Comparison of ENCODE assay signal across 8 mouse cellular contexts in genomic region chrX:134585103-134586002, GRCm38 (mm10). TPM values are rescaled to one million over a fixed set of nuclear protein-coding genes. Genes with fewer than 3 reads are reported as not detected.
DNase-seq lines count a peak whose midpoint lies in the region; ATAC-seq lines count a peak whose summit lies in the region.

Gene Rpl36a, plus strand, starts transcription at chrX:134585654.

- peak within 1 kb of the TSS; percentile 77 for H3K27ac ChIP-seq in lung, embryonic 16.5 days (ENCODE audit: low read length)

- peak within 1 kb of the TSS; percentile 59 for H3K4me2 ChIP-seq in lung, embryonic 16.5 days (ENCODE audit: low read depth, low read length)

- peak within 1 kb of the TSS; percentile 61 for H3K4me3 ChIP-seq in lung, embryonic 16.5 days (ENCODE audit: low read length)

- H3K9ac ChIP-seq in lung, embryonic 16.5 days (ENCODE audit: low read length), result peak within 1 kb of the TSS; percentile 77

- WGBS in lung, embryonic 16.5 days, result 14% methylated on average over 45 of the region's 45 CpGs

- ATAC-seq in hematopoietic stem cell, adult 5-6 weeks (replicated peaks in 1 of 2; ENCODE audit: insufficient read depth in 1 of 2, low FRiP score in 2 of 2, low TSS enrichment in 1 of 2, low read depth in 1 of 2, poor library complexity in 2 of 2, severe bottlenecking in 2 of 2), result peak; percentile 85 to 92
- ATAC-seq in lung, embryonic 16.5 days (ENCODE audit: low read depth), result peak; percentile 97

- H3K36me3 ChIP-seq in lung, embryonic 16.5 days (ENCODE audit: control insufficient read depth, insufficient read depth, low read length), result 0 out of 2 replicates have a peak, but pooled peaks cover 3% of the 10 kb centered on the region

- DNase-seq in MEL-GATA-1-ER (ENCODE audit: extremely low read depth, low read depth), result peak; percentile 99
- DNase-seq in cerebellum, adult 8-10 months, result peak; percentile 87
- peak; percentile 94 for DNase-seq in forelimb bud, embryonic 11.5 days (ENCODE audit: low read depth, low spot score)
- DNase-seq in layer of hippocampus, adult 9-10 months (ENCODE audit: low spot score), result peak; percentile 83
- peak; percentile 77 for DNase-seq in ovary, postnatal 10 days (ENCODE audit: low spot score)
- DNase-seq in thymus, postnatal 10 days (ENCODE audit: low spot score in 2 of 2), result peak; percentile 86 to 87

- no peaks in the 10 kb centered on the region for H3K27me3 ChIP-seq in lung, embryonic 16.5 days (ENCODE audit: control insufficient read depth, insufficient read depth, low read depth, low read length)

- no peaks in the 10 kb centered on the region for H3K4me1 ChIP-seq in lung, embryonic 16.5 days (replicated peaks; ENCODE audit: control insufficient read depth, insufficient read depth, low read length)

- H3K9me3 ChIP-seq in lung, embryonic 16.5 days (ENCODE audit: control insufficient read depth, low read length), result no peaks in the 10 kb centered on the region

RNA-seq across cellular contexts. Expression of gene Rpl36a, which starts in this region (rescaled TPM):
- total RNA-seq in hematopoietic stem cell, adult 5-6 weeks (2017), result 6,877 and 7,031 TPM in 2 replicates
- polyA plus RNA-seq in lung, embryonic 16.5 days (2015; fragmentation: Nextera tagmentation; extraction: Ambion mirVana), result 359 and 439 TPM in 2 replicates

Comparison
In these comparisons a context has a peak if more than half of its experiments do, and no peak if none do; other contexts are left out.
1. Peak in every context shown above with its lines: DNase-seq, ATAC-seq, H3K4me3 ChIP-seq and H3K27ac ChIP-seq.